Mouse (Mus musculus): ENCODE measurements around the gene Fam83e.

Gene Fam83e

GRCm38 (mm10) chr7:45720413-45721233 is at the start of gene Fam83e:
Fam83e (plus strand) TSS chr7:45721212.
- Histone ChIP-seq H3K36me3 (ENCODE audit: control insufficient read depth, insufficient read depth, low read length, poor library complexity, severe bottlenecking) (peaks cover 9% of the 10 kb centered on the region), H3K27me3 (ENCODE audit: control insufficient read depth, insufficient read depth, low read length, poor library complexity, severe bottlenecking) (no peaks in the 10 kb centered on the region)
- DNase-seq (ENCODE audit: low read depth, low spot score): no peak

GRCm38 (mm10) chr7:45677627-45678295 is 43.3 kb upstream of the Fam83e start:
- no peaks in the 10 kb centered on the region for H3K36me3 ChIP-seq (ENCODE audit: control insufficient read depth, insufficient read depth, low read length, poor library complexity, severe bottlenecking)
- DNase-seq (ENCODE audit: low read depth, low spot score): no peak
- H3K27me3 ChIP-seq (ENCODE audit: control insufficient read depth, insufficient read depth, low read length, poor library complexity, severe bottlenecking): no peaks in the 10 kb centered on the region

- no peak for DNase-seq (ENCODE audit: low read depth, low spot score)
- Histone ChIP-seq H3K27me3 (ENCODE audit: control insufficient read depth, insufficient read depth, low read length, poor library complexity, severe bottlenecking) (no peaks in the 10 kb centered on the region), H3K36me3 (ENCODE audit: control insufficient read depth, insufficient read depth, low read length, poor library complexity, severe bottlenecking) (no peaks in the 10 kb centered on the region)
These were observed 42.5 kb upstream of the Fam83e start for GRCm38 (mm10) chr7:45678513-45678912.

- Histone ChIP-seq H3K36me3 (ENCODE audit: control insufficient read depth, insufficient read depth, low read length, poor library complexity, severe bottlenecking) (no peaks in the 10 kb centered on the region), H3K27me3 (ENCODE audit: control insufficient read depth, insufficient read depth, low read length, poor library complexity, severe bottlenecking) (no peaks in the 10 kb centered on the region)
- DNase-seq (ENCODE audit: low read depth, low spot score): no peak
These were observed 40.9 kb upstream of the Fam83e start for GRCm38 (mm10) chr7:45679966-45680621.

GRCm38 (mm10) chr7:45681046-45681736 is 39.8 kb upstream of the Fam83e start:
- peak; percentile 72 for DNase-seq (ENCODE audit: low read depth, low spot score)
- H3K36me3 ChIP-seq (ENCODE audit: control insufficient read depth, insufficient read depth, low read length, poor library complexity, severe bottlenecking): no peaks in the 10 kb centered on the region
- H3K27me3 ChIP-seq (ENCODE audit: control insufficient read depth, insufficient read depth, low read length, poor library complexity, severe bottlenecking): no peaks in the 10 kb centered on the region

- peak; percentile 87 for DNase-seq (ENCODE audit: low read depth, low spot score)
- Histone ChIP-seq H3K27me3 (ENCODE audit: control insufficient read depth, insufficient read depth, low read length, poor library complexity, severe bottlenecking) (no peaks in the 10 kb centered on the region), H3K36me3 (ENCODE audit: control insufficient read depth, insufficient read depth, low read length, poor library complexity, severe bottlenecking) (no peaks in the 10 kb centered on the region)
These were observed 38.6 kb upstream of the Fam83e start for GRCm38 (mm10) chr7:45682144-45683126.

- no peak for DNase-seq (ENCODE audit: low read depth, low spot score)
- no peaks in the 10 kb centered on the region for H3K27me3 ChIP-seq (ENCODE audit: control insufficient read depth, insufficient read depth, low read length, poor library complexity, severe bottlenecking)
- no peaks in the 10 kb centered on the region for H3K36me3 ChIP-seq (ENCODE audit: control insufficient read depth, insufficient read depth, low read length, poor library complexity, severe bottlenecking)
These were observed 37.5 kb upstream of the Fam83e start, which contains the start of gene Ntn5 for GRCm38 (mm10) chr7:45683396-45684050. Ntn5 (plus strand) TSS chr7:45684022.

- no peak for DNase-seq (ENCODE audit: low read depth, low spot score)
- H3K27me3 ChIP-seq (ENCODE audit: control insufficient read depth, insufficient read depth, low read length, poor library complexity, severe bottlenecking): no peaks in the 10 kb centered on the region
- no peaks in the 10 kb centered on the region for H3K36me3 ChIP-seq (ENCODE audit: control insufficient read depth, insufficient read depth, low read length, poor library complexity, severe bottlenecking)
These were observed 35.2 kb upstream of the Fam83e start for GRCm38 (mm10) chr7:45685811-45686210.

GRCm38 (mm10) chr7:45686841-45687240 is 34.2 kb upstream of the Fam83e start:
- DNase-seq (ENCODE audit: low read depth, low spot score): no peak
- H3K27me3 ChIP-seq (ENCODE audit: control insufficient read depth, insufficient read depth, low read length, poor library complexity, severe bottlenecking): no peaks in the 10 kb centered on the region
- no peaks in the 10 kb centered on the region for H3K36me3 ChIP-seq (ENCODE audit: control insufficient read depth, insufficient read depth, low read length, poor library complexity, severe bottlenecking)

GRCm38 (mm10) chr7:45689099-45689498 is 31.9 kb upstream of the Fam83e start:
- H3K27me3 ChIP-seq (ENCODE audit: control insufficient read depth, insufficient read depth, low read length, poor library complexity, severe bottlenecking): no peaks in the 10 kb centered on the region
- no peaks in the 10 kb centered on the region for H3K36me3 ChIP-seq (ENCODE audit: control insufficient read depth, insufficient read depth, low read length, poor library complexity, severe bottlenecking)
- DNase-seq (ENCODE audit: low read depth, low spot score): no peak

- no peak for DNase-seq (ENCODE audit: low read depth, low spot score)
- H3K27me3 ChIP-seq (ENCODE audit: control insufficient read depth, insufficient read depth, low read length, poor library complexity, severe bottlenecking): no peaks in the 10 kb centered on the region
- no peaks in the 10 kb centered on the region for H3K36me3 ChIP-seq (ENCODE audit: control insufficient read depth, insufficient read depth, low read length, poor library complexity, severe bottlenecking)
These were observed 31.2 kb upstream of the Fam83e start for GRCm38 (mm10) chr7:45689800-45690199.

GRCm38 (mm10) chr7:45692364-45692763 is 28.6 kb upstream of the Fam83e start:
- no peak for DNase-seq (ENCODE audit: low read depth, low spot score)
- no peaks in the 10 kb centered on the region for H3K36me3 ChIP-seq (ENCODE audit: control insufficient read depth, insufficient read depth, low read length, poor library complexity, severe bottlenecking)

GRCm38 (mm10) chr7:45693921-45694591 is 27.0 kb upstream of the Fam83e start, which contains the start of gene Sec1:
Sec1 (minus strand) TSS chr7:45694402.
- Histone ChIP-seq H3K27me3 (ENCODE audit: control insufficient read depth, insufficient read depth, low read length, poor library complexity, severe bottlenecking) (no peaks in the 10 kb centered on the region), H3K36me3 (ENCODE audit: control insufficient read depth, insufficient read depth, low read length, poor library complexity, severe bottlenecking) (no peaks in the 10 kb centered on the region)
- DNase-seq (ENCODE audit: low read depth, low spot score): no peak

More at GRCm38 (mm10) chr7:45692364-45692763, 28.6 kb upstream of the Fam83e start:
- no peaks in the 10 kb centered on the region for H3K27me3 ChIP-seq (ENCODE audit: control insufficient read depth, insufficient read depth, low read length, poor library complexity, severe bottlenecking)
